Mouse (Mus musculus) T-helper 17 cell (primary cell): ENCODE data around the gene Reps1.
"Not testable (repeated sequence)": the region's sequence is repeated elsewhere in the genome, so short reads cannot be mapped to it uniquely, and the experiment has no call there.

Source experiments
- in situ Hi-C, 2 experiments: fragments of 300-600 bp; cut with MboI, MseI; formaldehyde crosslinking; loops; 1 replicate in 1 of 2; 2 replicates in 1 of 2; pipeline ENCODE4 v1.15.1; 2025; ENCODE audit warnings: high pct_unique_total_duplicates in 2 of 2

The Reps1 gene

GRCm38 (mm10) chr10:18131666-18132650 is 76.3 kb downstream of the Reps1 start:
- in situ Hi-C loops, result no loop called here

- in situ Hi-C loops, result not testable (repeated sequence)
These were observed 83.3 kb downstream of the Reps1 start for GRCm38 (mm10) chr10:18138853-18139503.

GRCm38 (mm10) chr10:18139615-18140014 is 84.0 kb downstream of the Reps1 start:
- in situ Hi-C loops, result loop anchor here in 1 of 2 experiments (5.0 kb wide), 1 partner anchor 87 kb away; no protein-coding TSS in a partner anchor

- in situ Hi-C loops, result loop anchor here in 1 of 2 experiments (5.0 kb wide), 1 partner anchor 89 kb away; no protein-coding TSS in a partner anchor
These were observed 85.7 kb downstream of the Reps1 start for GRCm38 (mm10) chr10:18141389-18141788.

GRCm38 (mm10) chr10:18142231-18142630 is 86.6 kb downstream of the Reps1 start:
- in situ Hi-C loops, result loop anchor here in 1 of 2 experiments (5.0 kb wide), 1 partner anchor 90 kb away; no protein-coding TSS in a partner anchor

- in situ Hi-C loops, result no loop called here
These were observed 91.6 kb downstream of the Reps1 start for GRCm38 (mm10) chr10:18147224-18147623.

- in situ Hi-C loops, result no loop called here
These were observed 106.8 kb downstream of the Reps1 start for GRCm38 (mm10) chr10:18162435-18162971.
